In the genomic region with DNA sequence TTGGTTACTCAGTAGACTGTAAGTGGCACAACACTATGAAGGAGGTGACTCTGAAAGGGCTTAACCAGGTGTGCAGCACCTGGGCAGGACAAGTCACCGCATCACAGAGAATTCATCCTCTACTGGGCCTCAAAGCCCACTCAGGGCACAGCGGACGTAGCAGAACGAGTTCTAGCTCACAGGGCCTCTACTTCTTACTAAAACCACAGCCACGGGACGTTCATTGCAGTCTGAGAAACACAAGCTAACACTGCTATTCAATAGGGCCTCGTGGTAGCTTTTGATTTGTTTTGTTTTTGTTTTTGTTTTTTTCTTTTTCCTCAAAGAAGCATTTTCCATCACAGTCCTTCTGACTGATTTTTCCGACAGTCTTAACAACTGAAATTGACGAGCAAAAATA, we compare ENCODE assay signal across 11 mouse cellular contexts.
"Had no signal": no experiment of that assay in that cellular context is flagged by ENCODE, and none has a peak within 500 bp of the region (broad histone marks: within the 10 kb centered on the region; RNA-seq: fewer than 3 reads in every experiment).

No protein-coding gene starts in this region.

- ATAC-seq: intestine, embryonic 15.5 days; lung, postnatal 0 days; midbrain, embryonic 13.5 days had no signal

- H3K36me3 ChIP-seq: intestine, embryonic 15.5 days had no signal

- H3K9me3 ChIP-seq: intestine, embryonic 15.5 days; limb, embryonic 10.5 days; liver, embryonic 15.5 days; midbrain, embryonic 13.5 days; neural tube, embryonic 12.5 days had no signal

- H3K4me1 ChIP-seq: intestine, embryonic 15.5 days; liver, embryonic 15.5 days had no signal

- H3K27ac ChIP-seq: intestine, embryonic 15.5 days; limb, embryonic 10.5 days; liver, embryonic 15.5 days; midbrain, embryonic 13.5 days; neural tube, embryonic 12.5 days had no signal

- H3K4me3 ChIP-seq: intestine, embryonic 15.5 days; limb, embryonic 10.5 days; liver, embryonic 15.5 days; midbrain, embryonic 13.5 days; neural tube, embryonic 12.5 days had no signal

- DNase-seq: kidney, adult 18-20 months; kidney, postnatal 10 days; lung, adult 2 months; lung, postnatal 36 days; right cerebral cortex, postnatal 4 days had no signal

- H3K27me3 ChIP-seq: intestine, embryonic 15.5 days; liver, embryonic 15.5 days; midbrain, embryonic 13.5 days; neural tube, embryonic 12.5 days had no signal
